Mouse (Mus musculus): ENCODE measurements around the gene Sox1.

Sox1 gene

GRCm38 (mm10) chr8:12389116-12389471 is 6.0 kb upstream of the Sox1 start:
- DNase-seq (ENCODE audit: low read depth): no peak

- no peak for DNase-seq (ENCODE audit: low read depth)
Observed at GRCm38 (mm10) chr8:12389801-12390639, 5.1 kb upstream of the Sox1 start.

DNA sequence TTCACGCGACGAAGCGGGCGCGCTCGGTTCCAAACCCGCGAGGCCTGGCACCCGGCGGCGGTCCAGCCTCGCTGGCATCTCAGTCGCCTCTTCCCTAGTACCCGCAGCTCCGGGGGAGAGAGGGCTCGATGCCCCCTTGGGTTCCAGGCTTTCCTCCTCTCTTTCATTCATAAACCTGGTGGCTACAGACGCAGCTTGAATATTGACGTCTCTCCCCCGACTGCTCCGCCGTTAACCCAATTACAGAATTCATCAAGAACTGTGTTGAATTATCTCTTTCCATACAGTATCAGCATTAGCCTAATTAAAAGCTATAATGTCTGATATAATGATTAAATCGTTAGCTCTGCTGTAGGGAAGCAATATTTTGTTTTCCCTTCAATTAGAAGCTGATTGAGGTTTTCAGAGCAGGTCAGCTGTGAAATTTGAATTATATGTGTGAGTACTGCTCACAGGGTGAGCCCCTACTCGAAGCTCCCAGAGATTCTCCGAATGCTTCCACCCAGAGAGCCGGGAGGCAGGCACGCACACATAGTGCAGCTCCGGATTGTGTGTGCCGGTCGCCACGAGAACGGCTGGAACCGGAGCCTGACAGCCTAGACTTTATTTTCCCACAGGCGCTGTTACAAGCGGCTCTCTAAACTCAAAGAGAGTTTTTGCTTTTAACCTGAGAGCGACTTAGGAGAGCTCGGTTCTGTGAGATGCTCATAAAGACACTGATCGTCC is 4.3 kb upstream of the Sox1 start:
- no peak for DNase-seq (ENCODE audit: low read depth)

DNA sequence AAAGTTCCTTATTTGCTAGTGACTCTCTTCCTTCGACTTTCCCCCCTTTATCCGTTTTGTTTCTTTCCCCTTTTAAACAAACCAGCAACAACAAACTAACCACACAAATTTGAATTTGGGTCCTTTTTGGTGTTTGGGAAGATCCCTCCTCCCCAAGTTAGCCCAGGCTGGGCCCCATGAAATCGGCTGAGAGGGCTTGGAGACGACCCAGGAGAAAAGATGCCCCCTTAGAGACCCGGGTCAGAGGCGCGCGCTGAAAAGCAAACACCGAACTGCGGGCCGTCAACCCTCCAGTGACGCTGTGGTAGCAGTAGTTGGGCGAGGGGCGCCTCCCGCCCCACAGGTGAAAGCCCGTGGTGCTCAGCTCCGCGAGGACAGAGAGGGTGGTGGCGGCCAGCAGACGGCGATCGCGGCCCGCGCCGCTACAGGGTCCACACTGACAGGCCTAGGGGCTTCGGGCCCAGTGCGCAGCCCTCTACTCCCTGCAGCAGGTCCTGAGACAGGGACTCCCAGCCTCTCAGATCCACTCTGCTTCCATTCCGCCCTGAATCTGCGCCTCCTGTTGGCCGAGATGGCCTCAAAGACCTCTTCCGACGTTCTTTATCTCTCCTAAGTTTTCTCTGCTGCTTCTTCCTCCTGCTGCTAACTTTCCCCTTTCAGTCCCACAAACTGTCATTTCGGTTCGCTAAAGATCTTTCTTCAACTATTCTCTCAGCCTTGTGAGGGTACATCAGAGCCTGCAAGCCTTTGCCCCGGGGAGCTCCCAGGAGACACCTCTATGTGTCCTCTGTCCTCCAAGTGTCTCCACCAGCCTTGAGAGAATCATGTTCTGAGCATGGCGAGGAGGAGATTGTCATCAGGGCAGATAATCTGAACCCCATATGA is 3.5 kb upstream of the Sox1 start:
- no peak for DNase-seq (ENCODE audit: low read depth)

DNA sequence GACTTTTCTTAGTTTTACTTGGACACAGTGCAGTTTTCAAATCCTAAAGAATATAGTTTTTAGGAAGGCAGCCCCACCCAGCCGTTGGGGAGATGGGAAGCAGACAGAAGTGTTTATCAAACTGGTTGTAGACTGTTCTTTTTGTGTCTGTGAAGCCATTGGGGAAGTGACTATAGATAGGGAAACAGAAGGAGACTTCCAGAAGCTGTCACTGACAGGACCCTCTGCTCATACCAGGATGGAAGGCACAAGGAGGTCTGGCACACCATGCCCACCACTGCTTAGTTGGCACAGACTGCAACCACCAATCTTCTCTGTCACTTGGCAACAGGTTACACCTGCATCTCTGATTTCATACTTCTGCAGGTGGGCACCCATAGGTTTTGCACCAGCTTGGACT is 2.3 kb upstream of the Sox1 start:
- no peak for DNase-seq (ENCODE audit: low read depth)

- no peak for DNase-seq (ENCODE audit: low read depth)
Observed at GRCm38 (mm10) chr8:12394385-12395000, 602 bp upstream of the Sox1 start.

DNA sequence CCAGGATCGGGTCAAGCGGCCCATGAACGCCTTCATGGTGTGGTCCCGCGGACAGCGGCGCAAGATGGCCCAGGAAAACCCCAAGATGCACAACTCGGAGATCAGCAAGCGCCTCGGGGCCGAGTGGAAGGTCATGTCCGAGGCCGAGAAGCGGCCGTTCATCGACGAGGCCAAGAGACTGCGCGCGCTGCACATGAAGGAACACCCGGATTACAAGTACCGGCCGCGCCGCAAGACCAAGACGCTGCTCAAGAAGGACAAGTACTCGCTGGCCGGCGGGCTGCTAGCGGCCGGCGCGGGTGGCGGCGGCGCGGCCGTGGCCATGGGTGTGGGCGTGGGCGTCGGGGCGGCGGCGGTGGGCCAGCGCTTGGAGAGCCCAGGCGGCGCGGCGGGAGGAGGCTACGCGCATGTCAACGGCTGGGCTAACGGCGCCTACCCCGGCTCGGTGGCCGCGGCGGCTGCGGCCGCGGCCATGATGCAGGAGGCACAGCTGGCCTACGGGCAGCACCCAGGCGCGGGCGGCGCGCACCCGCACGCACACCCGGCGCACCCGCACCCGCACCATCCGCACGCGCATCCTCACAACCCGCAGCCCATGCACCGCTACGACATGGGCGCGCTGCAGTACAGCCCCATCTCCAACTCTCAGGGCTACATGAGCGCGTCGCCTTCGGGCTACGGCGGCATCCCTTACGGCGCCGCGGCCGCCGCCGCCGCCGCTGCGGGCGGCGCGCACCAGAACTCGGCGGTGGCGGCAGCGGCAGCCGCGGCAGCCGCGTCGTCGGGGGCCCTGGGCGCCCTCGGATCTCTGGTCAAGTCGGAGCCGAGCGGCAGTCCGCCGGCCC is 1.6 kb downstream of the Sox1 start:
- DNase-seq (ENCODE audit: low read depth): no peak

GRCm38 (mm10) chr8:12397346-12397925 is 2.3 kb downstream of the Sox1 start:
- DNase-seq (ENCODE audit: low read depth): no peak

DNA sequence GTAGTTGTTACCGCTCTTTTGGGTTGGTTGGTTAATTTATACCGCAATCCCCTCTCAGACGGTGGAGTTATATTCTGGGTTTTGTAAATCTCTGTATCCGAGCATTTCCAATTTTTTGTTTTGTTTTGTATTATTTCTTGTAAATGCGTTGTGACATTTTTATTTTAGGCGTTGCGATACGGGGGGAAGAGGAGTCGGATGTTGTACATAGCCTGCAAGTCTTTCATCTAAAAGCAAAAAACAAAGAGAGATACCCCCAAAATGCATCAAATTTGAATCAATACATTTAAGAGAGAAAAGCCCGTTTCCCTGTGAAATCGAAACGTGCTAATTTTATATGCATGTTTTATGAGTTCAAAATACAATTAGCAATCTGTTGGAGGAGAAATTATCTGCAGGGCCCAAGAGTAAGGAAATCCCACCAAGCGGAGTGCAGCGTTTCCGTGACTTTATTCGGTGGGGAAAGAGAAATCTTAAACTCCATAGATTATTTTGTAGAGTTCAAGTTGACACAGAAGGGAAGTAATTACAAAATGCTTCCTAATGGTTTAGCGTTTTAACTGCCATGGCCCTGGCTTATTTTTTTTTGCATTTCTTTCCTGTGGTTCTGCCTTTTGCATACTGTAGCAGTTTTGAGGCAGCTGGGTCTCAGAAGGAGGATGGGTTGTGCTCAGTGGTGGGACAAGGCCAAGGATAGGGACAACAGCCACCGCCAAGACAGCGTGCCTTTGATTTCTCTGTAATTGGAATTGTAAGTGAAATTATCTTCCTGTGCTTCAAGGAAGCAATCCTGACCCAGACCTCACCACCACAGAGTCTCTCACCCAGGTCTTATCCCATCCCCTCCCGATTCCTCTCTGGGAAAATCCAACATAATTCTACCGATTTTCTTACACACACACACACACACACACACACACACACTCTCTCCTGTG is 3.2 kb downstream of the Sox1 start:
- DNase-seq (ENCODE audit: low read depth): no peak

DNA sequence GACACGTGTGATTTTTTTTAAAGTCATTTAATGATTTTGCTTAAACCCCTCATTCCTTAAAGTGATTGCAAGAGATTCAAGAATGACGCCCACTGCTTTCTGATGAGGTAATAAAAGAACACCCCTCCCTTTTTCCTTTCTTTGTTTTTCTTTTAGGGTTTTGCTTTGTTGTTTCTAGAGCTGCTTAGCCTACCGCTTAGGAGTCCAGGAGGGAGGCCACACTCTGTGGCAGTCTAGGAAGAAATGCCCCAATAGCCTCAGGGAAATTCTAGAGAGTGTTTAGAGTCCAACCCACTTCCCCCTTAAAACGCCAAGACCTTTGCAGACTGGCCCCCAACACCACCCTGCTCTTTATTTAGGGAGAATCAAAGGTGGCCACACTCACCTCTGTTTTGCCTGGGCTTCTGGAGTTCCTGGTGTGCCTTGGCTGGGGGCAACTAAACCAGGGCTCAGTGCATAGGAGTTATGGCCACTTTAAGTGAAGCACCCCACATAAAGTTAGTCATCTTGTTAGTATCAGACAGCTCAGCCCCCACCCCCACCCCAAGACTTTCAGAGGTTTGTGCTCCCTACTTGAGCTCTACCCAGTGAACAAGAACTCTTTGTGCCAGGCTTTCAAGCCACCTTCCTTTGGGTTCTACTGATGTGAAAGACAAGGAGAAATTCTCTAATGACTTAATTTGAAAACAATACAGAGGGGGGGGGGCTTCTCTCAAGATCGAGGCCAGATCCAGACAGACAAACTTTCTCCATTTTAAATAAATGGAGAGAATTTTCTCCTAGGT is 4.5 kb downstream of the Sox1 start:
- DNase-seq (ENCODE audit: low read depth): no peak

- DNase-seq (ENCODE audit: low read depth): no peak
Observed at GRCm38 (mm10) chr8:12400611-12401390, 5.7 kb downstream of the Sox1 start.

DNA sequence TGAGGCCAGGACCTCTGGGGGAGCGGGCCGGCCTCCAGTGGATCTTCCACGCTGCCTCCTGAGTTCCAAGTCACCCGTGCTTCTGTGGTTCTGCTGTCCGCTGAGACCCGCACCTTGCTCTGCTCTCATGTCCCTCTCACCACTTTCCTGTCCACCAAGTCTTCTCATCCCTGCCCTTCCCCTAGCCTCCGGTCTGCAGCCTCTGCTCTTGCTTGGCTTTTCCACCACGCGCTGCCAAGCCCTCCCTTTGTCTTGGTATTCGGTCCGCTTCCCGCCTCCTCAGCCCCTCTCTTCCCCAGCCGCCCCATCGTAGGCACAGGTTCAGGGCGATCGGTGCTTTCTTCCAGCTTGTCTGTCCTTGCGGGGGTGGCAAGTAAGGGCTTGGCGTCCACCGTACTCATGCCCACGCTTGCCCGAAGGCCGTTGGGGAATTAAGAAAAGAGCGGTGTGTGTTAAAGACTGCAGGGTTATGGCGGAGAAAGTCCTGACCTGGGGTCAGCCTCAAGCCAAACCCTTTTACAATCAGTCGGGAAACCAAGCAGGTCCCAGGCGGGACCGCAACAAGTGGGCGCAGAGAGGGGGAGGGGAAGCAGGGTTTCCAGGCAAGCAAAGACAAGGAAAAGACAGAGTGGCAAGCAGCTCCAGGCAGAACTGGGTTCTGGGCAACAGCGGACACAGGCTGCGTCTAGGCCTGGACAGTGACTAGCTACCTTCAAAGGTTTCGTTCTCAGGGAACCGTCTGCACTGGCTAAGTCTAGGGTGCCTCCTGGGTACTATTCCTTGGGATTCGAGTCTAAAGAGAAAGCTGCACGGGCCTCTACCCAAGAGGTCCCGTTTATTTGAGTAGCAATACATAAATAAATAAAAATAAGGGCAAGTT is 6.5 kb downstream of the Sox1 start:
- DNase-seq (ENCODE audit: low read depth): no peak

DNA sequence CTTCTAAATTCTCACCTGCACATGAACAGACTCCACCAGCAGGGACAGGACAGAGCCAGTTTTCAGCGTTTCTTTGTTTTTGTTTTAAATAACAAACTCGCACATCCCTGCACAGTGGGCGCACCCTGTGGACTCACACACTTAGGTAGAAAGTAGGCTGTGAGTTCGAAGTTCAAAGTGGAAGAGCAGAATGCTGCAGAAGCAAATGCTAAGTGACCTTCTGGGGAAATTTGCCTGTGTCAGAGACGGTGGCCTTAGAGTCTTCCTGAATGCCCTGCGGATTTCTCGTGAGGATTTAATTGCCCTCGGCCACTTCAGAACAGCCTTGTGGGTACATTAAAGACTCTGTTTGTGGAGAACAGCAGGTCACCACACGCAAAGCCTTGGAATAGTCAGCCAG is 7.6 kb downstream of the Sox1 start:
- DNase-seq (ENCODE audit: low read depth): no peak

- DNase-seq (ENCODE audit: low read depth): no peak
Observed at GRCm38 (mm10) chr8:12408020-12408419, 12.9 kb downstream of the Sox1 start.

- no peak for DNase-seq (ENCODE audit: low read depth)
Observed at GRCm38 (mm10) chr8:12409976-12410375, 14.9 kb downstream of the Sox1 start.

- no peak for DNase-seq (ENCODE audit: low read depth)
Observed at GRCm38 (mm10) chr8:12417056-12417455, 22.0 kb downstream of the Sox1 start.

GRCm38 (mm10) chr8:12420537-12420936 is 25.4 kb downstream of the Sox1 start:
- DNase-seq (ENCODE audit: low read depth): no peak
